Mouse (Mus musculus) forebrain, embryonic 13.5 days (tissue): Measurements from ENCODE around the gene Hist1h2af. TPM values are rescaled to one million over a fixed set of nuclear protein-coding genes. Genes with fewer than 3 reads are reported as not detected.

Experiments used
- ATAC-seq: fragments of 200-750 bp; cut with Nextera tagmentation; 2 replicates; pipeline ENCODE4 v1.8.0; 2017
- H3K27ac ChIP-seq: fragments of 300-500 bp; sonication (generic); 2 replicates; pipeline ENCODE4 v1.5.1; 2015; ENCODE audit warnings: inconsistent platforms, mild to moderate bottlenecking, moderate library complexity
- H3K27me3 ChIP-seq: fragments of 300-500 bp; sonication (generic); 2 replicates; pipeline ENCODE4 v1.6.1; 2015; ENCODE audit warnings: mild to moderate bottlenecking, inconsistent platforms
- H3K36me3 ChIP-seq: fragments of 300-500 bp; sonication (generic); 2 replicates; pipeline ENCODE4 v1.6.1; 2015; ENCODE audit warnings: mild to moderate bottlenecking, inconsistent platforms; ENCODE audit not compliant: poor library complexity, severe bottlenecking
- H3K4me1 ChIP-seq: fragments of 300-500 bp; sonication (generic); 2 replicates; pipeline ENCODE4 v1.6.1; 2015; ENCODE audit warnings: inconsistent platforms
- H3K4me2 ChIP-seq: fragments of 300-500 bp; sonication (generic); 2 replicates; pipeline ENCODE4 v1.6.1; 2015; ENCODE audit warnings: inconsistent platforms, mild to moderate bottlenecking, moderate library complexity
- H3K4me3 ChIP-seq: fragments of 300-500 bp; sonication (generic); 2 replicates; pipeline ENCODE4 v1.5.1; 2015; ENCODE audit warnings: mild to moderate bottlenecking, inconsistent platforms
- H3K9ac ChIP-seq: fragments of 300-500 bp; sonication (generic); 2 replicates; pipeline ENCODE4 v1.6.1; 2015; ENCODE audit warnings: mild to moderate bottlenecking, inconsistent platforms
- H3K9me3 ChIP-seq: fragments of 300-500 bp; sonication (generic); replicated peaks from 2 replicates; pipeline ENCODE4 v1.6.1; 2016; ENCODE audit warnings: inconsistent platforms
- WGBS: fragments of 180-500 bp; shearing (Covaris S2); methylation state at CpG from one replicate; pipeline ENCODE4 v1.1.7; 2015; 5-methylcytosine and 5-hydroxymethylcytosine counted together
- polyA plus RNA-seq: library from polyadenylated mRNA; unstranded; fragments of >200 nt; fragmentation: Nextera tagmentation; extraction: Ambion mirVana; gene quantifications from 2 replicates; pipeline ENCODE4 v1.2.1, GENCODE M21; 2015

The Hist1h2af gene
- polyA plus RNA-seq, 1 experiment from 2014 or later: 10.0 TPM

DNA sequence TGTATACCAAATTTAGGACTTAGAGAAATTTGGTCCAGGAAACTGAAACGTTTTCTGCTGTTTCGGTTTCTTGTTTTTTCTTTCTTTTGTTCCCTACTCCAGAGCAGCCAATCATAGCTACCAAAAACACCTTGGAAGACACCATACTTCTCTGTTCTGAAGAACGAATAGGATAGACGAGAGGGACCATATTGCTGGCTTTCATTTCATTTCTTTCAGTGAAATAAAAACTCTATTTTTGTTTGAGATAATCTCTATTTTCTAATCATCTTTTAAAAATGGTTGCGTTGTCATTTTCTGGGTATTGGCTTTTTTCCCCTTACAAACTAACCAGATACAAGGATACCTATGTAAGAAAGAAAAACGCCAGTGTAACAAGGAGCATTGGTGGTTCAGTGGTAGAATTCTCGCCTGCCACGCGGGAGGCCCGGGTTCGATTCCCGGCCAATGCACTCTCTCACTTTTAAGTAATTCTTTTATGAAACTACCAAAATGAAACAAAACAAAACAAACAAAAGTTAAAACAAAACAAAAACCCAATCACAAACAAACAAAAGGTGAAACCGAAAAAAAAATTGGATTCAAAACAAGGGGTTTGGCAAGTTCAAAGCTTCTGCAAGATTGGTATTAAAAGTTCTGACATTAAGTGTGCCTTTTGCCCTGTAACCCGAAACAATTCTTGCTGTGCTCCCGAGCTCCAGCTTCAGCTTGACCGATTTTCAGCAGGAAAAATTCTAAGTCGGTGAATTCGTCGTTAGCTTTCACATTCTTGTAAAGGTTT is 16.7 kb upstream of the Hist1h2af start:
- no peaks in the 10 kb centered on the region for H3K9me3 ChIP-seq
- under 1% methylated on average over 19 of the region's 19 CpGs for WGBS
- H3K4me1 ChIP-seq: peaks cover 10% of the 10 kb centered on the region; the same call in 1 of the 2 replicates
- peak overlapping the region; percentile 66 for H3K27ac ChIP-seq
- ATAC-seq: peak; percentile 74
- H3K9ac ChIP-seq: peak overlapping the region; percentile 46; the same call in 1 of the 2 replicates
- H3K4me2 ChIP-seq: peak overlapping the region; percentile 74
- peak overlapping the region; percentile 50 for H3K4me3 ChIP-seq
- H3K27me3 ChIP-seq: no peaks in the 10 kb centered on the region
- H3K36me3 ChIP-seq: no peaks in the 10 kb centered on the region

DNA sequence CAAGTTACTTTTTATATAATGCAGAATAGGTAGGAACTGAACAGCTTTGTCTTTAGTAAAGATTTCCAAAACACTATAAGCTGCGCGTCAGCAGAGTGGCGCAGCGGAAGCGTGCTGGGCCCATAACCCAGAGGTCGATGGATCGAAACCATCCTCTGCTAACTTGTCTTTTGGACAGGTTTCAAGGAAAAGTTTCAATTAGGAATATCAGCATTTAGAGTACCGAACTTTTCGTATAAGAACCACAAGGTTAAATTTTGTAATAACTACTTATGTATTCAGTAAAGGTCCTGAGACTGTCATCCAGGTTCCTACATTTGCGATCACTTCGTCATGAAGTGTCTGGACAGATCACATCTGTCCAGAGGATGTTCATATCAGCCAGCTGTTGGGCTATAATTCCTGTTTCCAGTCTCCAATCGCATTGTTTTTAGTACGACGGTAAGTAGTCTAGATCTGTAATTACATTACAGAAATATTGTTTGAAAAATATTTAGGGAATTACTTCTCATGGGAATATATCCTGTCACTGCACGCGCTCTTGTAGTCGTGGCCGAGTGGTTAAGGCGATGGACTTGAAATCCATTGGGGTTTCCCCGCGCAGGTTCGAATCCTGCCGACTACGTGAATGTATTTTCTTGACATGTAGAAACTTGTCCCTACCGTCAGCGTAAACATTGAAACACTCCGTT is 16.0 kb upstream of the Hist1h2af start:
- Histone ChIP-seq H3K27ac (peak overlapping the region; percentile 66; the same call in 1 of the 2 replicates), H3K4me3 (peak overlapping the region; percentile 50), H3K4me2 (peak overlapping the region; percentile 74), H3K36me3 (no peaks in the 10 kb centered on the region), H3K27me3 (no peaks in the 10 kb centered on the region), H3K9ac (peak overlapping the region; percentile 46), H3K9me3 (no peaks in the 10 kb centered on the region), H3K4me1 (peaks cover 10% of the 10 kb centered on the region; the same call in 1 of the 2 replicates)
- under 1% methylated on average over 27 of the region's 27 CpGs for WGBS
- peak; percentile 92 for ATAC-seq

DNA sequence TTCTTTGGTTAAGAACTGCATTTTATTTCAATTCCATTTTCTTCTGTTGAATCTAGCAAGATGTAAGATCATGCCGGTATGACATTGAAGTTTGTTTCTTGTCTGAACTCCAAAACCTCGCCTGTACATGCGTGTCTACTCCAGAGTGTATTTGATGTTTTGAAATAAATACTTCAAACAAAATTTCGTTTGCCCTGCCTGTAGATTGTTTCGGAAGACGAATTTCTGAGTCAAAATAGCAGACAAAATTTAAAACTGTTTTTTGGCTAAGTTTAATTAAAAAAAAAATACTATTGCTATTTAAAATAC is 15.5 kb upstream of the Hist1h2af start:
- Histone ChIP-seq H3K4me1 (peaks cover 10% of the 10 kb centered on the region; the same call in 1 of the 2 replicates), H3K36me3 (no peaks in the 10 kb centered on the region), H3K4me2 (peak overlapping the region; percentile 74), H3K9ac (no peak overlapping the region), H3K27me3 (no peaks in the 10 kb centered on the region), H3K9me3 (no peaks in the 10 kb centered on the region), H3K27ac (no peak overlapping the region), H3K4me3 (peak overlapping the region; percentile 50)
- WGBS: 1% methylated on average over 6 of the region's 6 CpGs
- no peak for ATAC-seq

DNA sequence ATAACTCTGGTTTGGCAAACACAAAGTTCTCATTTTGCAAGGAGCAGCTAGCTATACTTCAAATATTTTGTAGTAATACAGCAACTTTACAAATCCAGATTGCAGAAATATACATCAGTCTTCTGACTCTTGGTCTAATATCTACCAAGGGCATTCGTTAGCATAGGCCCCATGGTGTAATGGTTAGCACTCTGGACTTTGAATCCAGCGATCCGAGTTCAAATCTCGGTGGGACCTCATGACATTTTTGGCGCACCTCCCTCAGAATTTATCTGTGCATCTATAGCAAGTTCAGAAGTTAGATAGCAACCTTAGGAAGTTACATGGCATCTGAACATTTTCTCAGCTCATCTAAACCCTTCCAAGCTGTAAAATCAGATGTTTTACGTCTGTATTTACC is 14.8 kb upstream of the Hist1h2af start:
- ATAC-seq: peak; percentile 12; the same call in 1 of the 2 replicates
- Histone ChIP-seq H3K36me3 (no peaks in the 10 kb centered on the region), H3K27ac (no peak overlapping the region), H3K9me3 (no peaks in the 10 kb centered on the region), H3K4me2 (peak overlapping the region; percentile 54), H3K9ac (no peak overlapping the region), H3K4me3 (peak overlapping the region; percentile 35), H3K4me1 (peaks cover 10% of the 10 kb centered on the region; the same call in 1 of the 2 replicates), H3K27me3 (no peaks in the 10 kb centered on the region)
- WGBS: 0% methylated on average over 6 of the region's 6 CpGs

DNA sequence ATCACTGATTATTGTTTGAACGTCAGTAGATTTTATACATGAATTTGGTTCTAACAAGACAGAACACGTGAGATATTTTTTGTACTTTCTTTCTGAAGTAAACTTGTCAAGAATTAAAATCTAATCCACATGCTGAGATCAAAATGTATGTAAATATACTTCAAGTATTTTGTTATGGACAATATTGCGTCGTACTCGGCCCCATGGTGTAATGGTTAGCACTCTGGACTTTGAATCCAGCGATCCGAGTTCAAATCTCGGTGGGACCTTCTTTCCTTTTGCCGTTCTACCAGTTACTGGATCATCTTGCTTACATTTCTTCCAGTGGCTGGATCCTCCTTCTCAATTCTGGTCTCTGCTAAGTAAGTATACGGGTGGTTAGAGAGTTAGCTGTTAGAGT is 14.3 kb upstream of the Hist1h2af start:
- Histone ChIP-seq H3K4me1 (peaks cover 10% of the 10 kb centered on the region; the same call in 1 of the 2 replicates), H3K4me3 (peak overlapping the region; percentile 35), H3K4me2 (peak overlapping the region; percentile 54), H3K36me3 (no peaks in the 10 kb centered on the region), H3K9me3 (no peaks in the 10 kb centered on the region), H3K27ac (no peak overlapping the region), H3K27me3 (no peaks in the 10 kb centered on the region), H3K9ac (no peak overlapping the region)
- WGBS: under 1% methylated on average over 10 of the region's 10 CpGs
- ATAC-seq: peak; percentile 20; the same call in 1 of the 2 replicates

DNA sequence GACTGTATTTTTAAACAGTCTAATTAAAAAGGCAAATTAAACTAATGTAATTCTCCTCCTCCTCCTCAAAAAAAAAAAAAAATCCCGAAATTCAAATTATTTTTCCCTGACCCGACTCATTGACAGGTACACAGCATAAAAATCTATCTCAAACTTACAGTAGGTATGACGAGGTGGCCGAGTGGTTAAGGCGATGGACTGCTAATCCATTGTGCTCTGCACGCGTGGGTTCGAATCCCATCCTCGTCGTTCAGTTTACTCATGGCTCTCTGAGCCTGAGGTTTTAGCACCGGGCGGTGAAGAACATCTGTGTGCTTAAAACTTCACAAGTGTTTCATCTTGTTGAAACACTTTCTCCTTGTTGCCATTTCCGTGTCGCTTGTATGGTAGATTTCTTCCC is 12.0 kb upstream of the Hist1h2af start:
- Histone ChIP-seq H3K9ac (no peak overlapping the region), H3K4me3 (no peak overlapping the region), H3K4me2 (peak overlapping the region; percentile 22; the same call in 1 of the 2 replicates), H3K36me3 (no peaks in the 10 kb centered on the region), H3K27ac (no peak overlapping the region), H3K9me3 (no peaks in the 10 kb centered on the region), H3K27me3 (no peaks in the 10 kb centered on the region), H3K4me1 (peaks cover 6% of the 10 kb centered on the region; the same call in 1 of the 2 replicates)
- ATAC-seq: no peak
- WGBS: 1% methylated on average over 14 of the region's 14 CpGs

DNA sequence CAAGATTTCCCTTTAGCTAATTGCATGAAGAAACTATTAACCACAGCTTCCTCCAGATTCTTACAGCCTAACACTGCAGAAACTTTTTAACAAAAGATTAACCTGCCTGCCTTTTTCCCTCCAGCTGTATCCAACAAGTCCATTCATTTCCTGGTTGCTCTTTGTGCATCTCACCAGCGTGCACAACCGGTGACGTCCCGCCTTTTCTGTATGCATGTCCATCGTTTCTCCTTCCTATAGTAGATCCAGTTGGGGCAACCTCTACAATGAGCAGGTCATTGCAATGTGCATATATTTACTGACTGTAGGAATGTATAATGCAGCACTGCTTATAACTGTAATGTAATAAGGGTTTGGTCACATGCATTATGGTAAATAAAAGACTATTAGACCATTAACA is 9.7 kb upstream of the Hist1h2af start:
- Histone ChIP-seq H3K4me1 (peaks cover 16% of the 10 kb centered on the region), H3K9me3 (no peaks in the 10 kb centered on the region), H3K4me3 (no peak overlapping the region), H3K9ac (no peak overlapping the region), H3K4me2 (no peak overlapping the region), H3K36me3 (no peaks in the 10 kb centered on the region), H3K27me3 (no peaks in the 10 kb centered on the region), H3K27ac (no peak overlapping the region)
- WGBS: 52% methylated on average over 5 of the region's 5 CpGs
- ATAC-seq: no peak

DNA sequence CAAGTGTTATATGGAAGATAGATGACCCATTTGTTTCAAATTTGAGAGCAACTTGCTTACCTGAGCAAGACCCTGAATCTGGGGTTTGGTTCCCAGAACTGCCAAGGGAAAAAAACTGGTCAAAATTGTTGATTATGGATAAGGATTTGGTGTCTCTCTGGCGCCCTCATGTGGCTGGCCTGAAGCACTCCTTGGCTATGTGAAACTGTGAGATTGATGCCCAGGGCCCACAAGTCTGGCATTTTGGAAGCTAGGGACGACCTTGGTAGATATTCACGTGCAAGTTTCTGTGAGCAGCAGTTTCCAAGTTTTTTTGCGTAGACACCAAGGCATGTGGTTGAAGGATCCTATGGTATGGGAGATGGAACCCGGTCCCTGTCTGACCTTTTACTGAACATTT is 9.1 kb upstream of the Hist1h2af start:
- Histone ChIP-seq H3K4me3 (no peak overlapping the region), H3K9me3 (no peaks in the 10 kb centered on the region), H3K36me3 (no peaks in the 10 kb centered on the region), H3K27ac (no peak overlapping the region), H3K9ac (no peak overlapping the region), H3K27me3 (no peaks in the 10 kb centered on the region), H3K4me2 (peak overlapping the region; percentile 28; the same call in 1 of the 2 replicates), H3K4me1 (peaks cover 17% of the 10 kb centered on the region)
- ATAC-seq: peak; percentile 20; the same call in 1 of the 2 replicates
- 6% methylated on average over 5 of the region's 5 CpGs for WGBS

DNA sequence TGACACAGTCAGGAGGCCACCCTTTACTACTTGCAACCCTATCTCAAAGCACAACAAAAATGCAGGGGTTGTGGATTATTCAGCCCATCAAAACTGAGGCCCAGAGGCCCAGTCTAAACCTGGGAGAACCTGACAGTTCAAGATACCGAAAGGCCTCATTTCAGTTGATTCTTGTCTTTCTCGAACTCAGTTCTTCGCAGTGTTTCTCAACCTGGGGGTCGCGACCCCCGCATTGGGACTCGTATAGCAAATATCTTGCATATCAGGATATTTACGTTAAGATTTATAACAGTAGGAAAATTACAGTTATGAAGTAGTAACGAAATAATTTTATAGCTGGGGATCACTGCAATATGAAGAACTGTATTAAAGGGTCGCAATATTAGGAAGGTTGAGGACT is 7.8 kb upstream of the Hist1h2af start:
- H3K27me3 ChIP-seq: no peaks in the 10 kb centered on the region
- 3% methylated on average over 10 of the region's 10 CpGs for WGBS

DNA sequence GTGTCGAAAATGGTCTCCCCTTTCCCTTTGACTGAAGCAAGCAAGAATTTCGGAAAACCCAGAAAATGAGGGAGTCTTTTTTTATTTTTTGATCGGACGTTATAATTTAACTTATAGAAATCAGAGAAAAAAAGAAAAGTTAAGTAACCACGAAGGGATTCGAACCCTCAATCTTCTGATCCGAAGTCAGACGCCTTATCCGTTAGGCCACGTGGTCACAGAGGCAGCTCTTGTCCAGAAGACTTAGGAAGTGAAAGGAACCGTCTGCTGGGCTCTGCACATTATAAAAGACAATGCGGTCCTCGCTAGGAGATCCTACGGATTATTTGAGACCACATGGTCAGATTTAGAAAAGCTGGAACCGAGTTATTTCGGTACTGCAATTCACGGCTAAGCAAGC is 7.4 kb upstream of the Hist1h2af start:
- no peaks in the 10 kb centered on the region for H3K27me3 ChIP-seq
- H3K9me3 ChIP-seq: no peaks in the 10 kb centered on the region
- no peaks in the 10 kb centered on the region for H3K36me3 ChIP-seq
- peak overlapping the region; percentile 80 for H3K27ac ChIP-seq
- peaks cover 17% of the 10 kb centered on the region for H3K4me1 ChIP-seq
- peak overlapping the region; percentile 59 for H3K9ac ChIP-seq
- 1% methylated on average over 17 of the region's 17 CpGs for WGBS
- peak overlapping the region; percentile 57 for H3K4me2 ChIP-seq
- H3K4me3 ChIP-seq: peak overlapping the region; percentile 43
- peak; percentile 59 for ATAC-seq

More for the DNA sequence above, 7.8 kb upstream of the Hist1h2af start:
- Histone ChIP-seq H3K27ac (no peak overlapping the region), H3K4me2 (peak overlapping the region; percentile 57), H3K36me3 (no peaks in the 10 kb centered on the region), H3K4me1 (peaks cover 17% of the 10 kb centered on the region), H3K4me3 (peak overlapping the region; percentile 43), H3K9ac (no peak overlapping the region), H3K9me3 (no peaks in the 10 kb centered on the region)
- ATAC-seq: no peak

DNA sequence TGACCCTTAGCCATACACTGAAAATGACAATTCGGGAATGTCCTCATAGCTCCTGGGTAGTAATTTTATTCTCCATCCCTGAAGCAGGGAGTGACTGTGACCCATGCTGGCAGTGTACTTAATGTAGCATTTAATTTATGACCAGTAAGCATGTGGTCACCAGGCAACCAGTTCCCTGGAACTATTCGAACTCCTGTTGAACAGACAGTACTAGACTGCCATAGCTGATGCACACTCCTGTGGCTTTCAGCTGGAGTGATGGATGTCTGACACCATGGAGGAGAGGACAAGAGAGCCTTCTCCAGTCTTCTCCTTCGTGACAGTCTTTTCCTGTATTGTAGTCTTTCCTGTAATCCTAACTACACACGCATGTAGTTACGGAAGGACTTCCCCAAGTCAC is 4.7 kb upstream of the Hist1h2af start:
- Histone ChIP-seq H3K4me2 (peak overlapping the region; percentile 35), H3K9ac (no peak overlapping the region)
- no peak for ATAC-seq

DNA sequence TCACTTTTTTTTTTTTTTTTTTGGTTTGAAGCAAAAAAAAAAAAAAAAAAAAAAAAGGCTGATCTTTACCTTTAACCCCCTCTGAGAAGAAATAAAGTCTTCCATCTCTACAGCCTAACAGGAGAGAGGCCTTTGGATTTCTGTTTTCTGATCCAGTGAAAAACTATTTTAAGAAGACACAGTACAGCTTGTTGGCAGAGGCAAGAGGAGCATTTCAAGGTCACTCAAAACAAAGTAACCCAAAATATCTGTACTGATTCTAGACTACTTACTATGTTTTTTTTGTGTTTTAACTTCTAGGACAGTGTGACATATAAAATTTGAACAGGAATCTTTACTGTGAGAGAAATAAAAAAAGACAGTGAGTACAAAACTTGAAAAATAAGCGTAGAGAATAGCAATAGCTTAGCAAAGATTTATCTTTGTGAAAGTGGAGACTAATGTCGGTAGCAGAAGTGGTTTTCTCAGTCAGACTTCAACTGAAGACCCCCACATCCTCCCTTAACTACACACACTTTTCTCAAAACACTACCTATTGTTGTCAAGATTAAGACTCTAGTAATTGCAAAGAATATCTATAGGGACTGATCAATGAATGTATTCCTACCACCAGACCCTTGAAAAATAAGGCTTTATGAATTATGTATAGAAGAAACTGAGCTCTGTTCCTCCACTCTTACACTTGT is 4.1 kb upstream of the Hist1h2af start:
- WGBS: 25% methylated on average over 2 of the region's 2 CpGs
- H3K27me3 ChIP-seq: no peaks in the 10 kb centered on the region
- H3K9ac ChIP-seq: peak overlapping the region; percentile 85
- peak overlapping the region; percentile 98 for H3K27ac ChIP-seq
- no peaks in the 10 kb centered on the region for H3K36me3 ChIP-seq
- peaks cover 37% of the 10 kb centered on the region for H3K4me1 ChIP-seq
- H3K4me3 ChIP-seq: peak overlapping the region; percentile 58
- H3K9me3 ChIP-seq: no peaks in the 10 kb centered on the region
- no peak for ATAC-seq
- H3K4me2 ChIP-seq: peak overlapping the region; percentile 61

More for the DNA sequence above, 4.7 kb upstream of the Hist1h2af start:
- Histone ChIP-seq H3K4me1 (peaks cover 33% of the 10 kb centered on the region), H3K36me3 (no peaks in the 10 kb centered on the region), H3K27me3 (no peaks in the 10 kb centered on the region), H3K9me3 (no peaks in the 10 kb centered on the region), H3K27ac (no peak overlapping the region), H3K4me3 (0 out of 2 replicates have a peak overlapping the region, but pooled peaks have one; percentile 7)
- WGBS: 84% methylated on average over 5 of the region's 5 CpGs
